14 mouse cellular contexts compared by ENCODE assay signal in the genomic region with DNA sequence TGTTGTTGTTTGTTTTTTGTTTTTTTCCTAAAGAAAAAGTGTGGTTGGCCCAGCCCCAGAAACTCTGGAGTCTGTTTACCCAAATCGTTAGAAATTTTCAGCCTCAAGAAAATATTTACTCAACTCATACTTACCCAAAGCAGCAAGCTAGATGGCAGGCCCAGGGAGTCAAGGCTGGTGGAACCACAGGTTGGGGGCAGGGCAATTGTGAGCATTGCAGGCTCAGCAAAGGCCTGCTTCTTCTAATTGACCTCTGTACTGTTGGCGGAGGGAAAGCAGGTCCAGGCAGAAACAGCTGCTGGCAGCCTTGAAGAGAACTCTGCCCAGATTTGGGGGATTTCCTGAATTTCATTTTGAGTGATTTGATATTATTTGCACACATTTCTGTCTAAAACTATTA.
A peak's percentile ranks its signal among the peaks of the same experiment; 100 is the strongest.
DNase-seq lines count a peak whose midpoint lies in the region; ATAC-seq and TF ChIP-seq lines count a peak whose summit lies in the region.
"Had no signal": no experiment of that assay in that cellular context is flagged by ENCODE, and none has a peak within 500 bp of the region (broad histone marks: within the 10 kb centered on the region; RNA-seq: fewer than 3 reads in every experiment).

No protein-coding gene starts in this region.

- H3K36me3 ChIP-seq in limb, embryonic 11.5 days (ENCODE audit: control insufficient read depth, insufficient read depth, low read length): no peaks in the 10 kb centered on the region
- no peaks in the 10 kb centered on the region for H3K36me3 ChIP-seq in limb, embryonic 10.5 days
- no peaks in the 10 kb centered on the region for H3K36me3 ChIP-seq in hindbrain, postnatal 0 days (ENCODE audit: insufficient read depth, low read length)
- no peaks in the 10 kb centered on the region for H3K36me3 ChIP-seq in forebrain, embryonic 11.5 days (ENCODE audit: control insufficient read depth, insufficient read depth, low read length)
- H3K36me3 ChIP-seq: heart, embryonic 12.5 days; limb, embryonic 15.5 days had no signal

- H3K9ac ChIP-seq in limb, embryonic 11.5 days (ENCODE audit: low read length): no peak overlapping the region
- no peak overlapping the region for H3K9ac ChIP-seq in hindbrain, postnatal 0 days (replicated peaks; ENCODE audit: low read length)
- no peak overlapping the region for H3K9ac ChIP-seq in forebrain, embryonic 11.5 days (ENCODE audit: low read length)
- H3K9ac ChIP-seq: heart, embryonic 12.5 days; limb, embryonic 15.5 days had no signal

- H3K9me3 ChIP-seq in limb, embryonic 11.5 days (ENCODE audit: control insufficient read depth, low read length): no peaks in the 10 kb centered on the region
- no peaks in the 10 kb centered on the region for H3K9me3 ChIP-seq in limb, embryonic 10.5 days (replicated peaks)
- no peaks in the 10 kb centered on the region for H3K9me3 ChIP-seq in hindbrain, postnatal 0 days (ENCODE audit: low read length)
- H3K9me3 ChIP-seq in forebrain, embryonic 11.5 days (ENCODE audit: control insufficient read depth, low read length): no peaks in the 10 kb centered on the region
- H3K9me3 ChIP-seq: heart, embryonic 12.5 days; limb, embryonic 15.5 days had no signal

- no peak overlapping the region for H3K4me3 ChIP-seq in limb, embryonic 11.5 days (ENCODE audit: low read depth, low read length)
- H3K4me3 ChIP-seq in limb, embryonic 10.5 days: no peak overlapping the region
- H3K4me3 ChIP-seq in hindbrain, postnatal 0 days (ENCODE audit: low read length): no peak overlapping the region
- H3K4me3 ChIP-seq in forebrain, embryonic 11.5 days (ENCODE audit: low read depth, low read length): no peak overlapping the region
- H3K4me3 ChIP-seq: heart, embryonic 12.5 days; limb, embryonic 15.5 days had no signal

- H3K27me3 ChIP-seq in limb, embryonic 11.5 days (ENCODE audit: control insufficient read depth, insufficient read depth, low read length): no peaks in the 10 kb centered on the region
- H3K27me3 ChIP-seq in limb, embryonic 10.5 days (ENCODE audit: low read depth, poor library complexity, severe bottlenecking): no peaks in the 10 kb centered on the region
- no peaks in the 10 kb centered on the region for H3K27me3 ChIP-seq in hindbrain, postnatal 0 days (ENCODE audit: insufficient read depth, low read length)
- H3K27me3 ChIP-seq in forebrain, embryonic 11.5 days (ENCODE audit: control insufficient read depth, insufficient read depth, low read length): no peaks in the 10 kb centered on the region
- H3K27me3 ChIP-seq: heart, embryonic 12.5 days; limb, embryonic 15.5 days had no signal

- DNase-seq in limb, embryonic 11.5 days (ENCODE audit: low spot score): peak; percentile 38
- DNase-seq in limb, embryonic 10.5 days (ENCODE audit: low spot score): no peak
- peak; percentile 20 for DNase-seq in forelimb bud, embryonic 11.5 days (ENCODE audit: low read depth, low spot score)
- peak; percentile 90 to 92 for DNase-seq in kidney, postnatal 36 days
- peak; percentile 31 to 68 for DNase-seq in lung, postnatal 4 days
- DNase-seq in hindbrain, postnatal 0 days (ENCODE audit: low spot score): no peak
- DNase-seq in thymus, postnatal 25 days: no peak
- no peak for DNase-seq in forebrain, embryonic 11.5 days (ENCODE audit: low spot score)
- DNase-seq: adrenal gland, postnatal 25 days; cerebellum, postnatal 25 days; thymus, postnatal 36 days had no signal

- WGBS in limb, embryonic 11.5 days: 45% methylated on average over 2 of the region's 2 CpGs
- 37% methylated on average over 2 of the region's 2 CpGs for WGBS in limb, embryonic 10.5 days
- WGBS in hindbrain, postnatal 0 days: 55% methylated on average over 2 of the region's 2 CpGs
- 56% methylated on average over 2 of the region's 2 CpGs for WGBS in forebrain, embryonic 11.5 days

- H3K27ac ChIP-seq in limb, embryonic 11.5 days (replicated peaks; ENCODE audit: low read depth, low read length): no peak overlapping the region
- no peak overlapping the region for H3K27ac ChIP-seq in limb, embryonic 10.5 days
- H3K27ac ChIP-seq in hindbrain, postnatal 0 days: no peak overlapping the region
- no peak overlapping the region for H3K27ac ChIP-seq in forebrain, embryonic 11.5 days (ENCODE audit: low read depth, low read length)
- H3K27ac ChIP-seq: limb, embryonic 15.5 days had no signal

- TF ChIP-seq CTCF in hindbrain, postnatal 0 days (IDR thresholded peaks at IDR 0.05; ENCODE audit: low read depth): no peak

- H3K4me2 ChIP-seq in limb, embryonic 11.5 days (ENCODE audit: low read depth, severe bottlenecking): no peak overlapping the region
- no peak overlapping the region for H3K4me2 ChIP-seq in hindbrain, postnatal 0 days (ENCODE audit: low read depth, low read length)
- no peak overlapping the region for H3K4me2 ChIP-seq in forebrain, embryonic 11.5 days (ENCODE audit: low read depth, low read length, severe bottlenecking)
- H3K4me2 ChIP-seq: heart, embryonic 12.5 days; limb, embryonic 15.5 days had no signal

- no peak for ATAC-seq in limb, embryonic 11.5 days (ENCODE audit: insufficient number of reproducible peaks, low FRiP score, low TSS enrichment, low read depth)
- ATAC-seq in hindbrain, postnatal 0 days: no peak
- ATAC-seq in forebrain, embryonic 11.5 days (replicated peaks; ENCODE audit: low FRiP score): no peak
- ATAC-seq: inflammation-experienced regulatory T-cells, adult 6 months had no signal

- no peaks in the 10 kb centered on the region for H3K4me1 ChIP-seq in limb, embryonic 11.5 days (ENCODE audit: control insufficient read depth, insufficient read depth, low read length)
- H3K4me1 ChIP-seq in limb, embryonic 10.5 days: 0 out of 2 replicates have a peak, but pooled peaks cover 2% of the 10 kb centered on the region
- H3K4me1 ChIP-seq in hindbrain, postnatal 0 days (ENCODE audit: insufficient read depth, low read length): no peaks in the 10 kb centered on the region
- no peaks in the 10 kb centered on the region for H3K4me1 ChIP-seq in forebrain, embryonic 11.5 days (replicated peaks; ENCODE audit: control insufficient read depth, insufficient read depth, low read length)
- H3K4me1 ChIP-seq: limb, embryonic 15.5 days had no signal

Comparison
In these comparisons a context has a peak if more than half of its experiments do, and no peak if none do; other contexts are left out.
1. DNase-seq: peak in limb, embryonic 11.5 days (single experiment), forelimb bud, embryonic 11.5 days (single experiment), kidney, postnatal 36 days (2 of 2) and lung, postnatal 4 days (2 of 2); none in limb, embryonic 10.5 days (single experiment), hindbrain, postnatal 0 days (single experiment), thymus, postnatal 25 days (single experiment) and forebrain, embryonic 11.5 days (single experiment).